Mouse (Mus musculus) megakaryocyte, embryonic 14.5 days (primary cell): ENCODE data around the gene Srpk1.

ENCODE experiments used
- FLI1 ChIP-seq: IDR thresholded peaks from 2 replicates; pipeline ENCODE4 v1.6.1; 2012; ENCODE audit warnings: low read length, inconsistent platforms, mixed read lengths
- GATA1 ChIP-seq: IDR thresholded peaks from 3 replicates; pipeline ENCODE4 v1.6.1; 2012; ENCODE audit warnings: mixed read lengths, low read length, inconsistent platforms, borderline replicate concordance

DNA sequence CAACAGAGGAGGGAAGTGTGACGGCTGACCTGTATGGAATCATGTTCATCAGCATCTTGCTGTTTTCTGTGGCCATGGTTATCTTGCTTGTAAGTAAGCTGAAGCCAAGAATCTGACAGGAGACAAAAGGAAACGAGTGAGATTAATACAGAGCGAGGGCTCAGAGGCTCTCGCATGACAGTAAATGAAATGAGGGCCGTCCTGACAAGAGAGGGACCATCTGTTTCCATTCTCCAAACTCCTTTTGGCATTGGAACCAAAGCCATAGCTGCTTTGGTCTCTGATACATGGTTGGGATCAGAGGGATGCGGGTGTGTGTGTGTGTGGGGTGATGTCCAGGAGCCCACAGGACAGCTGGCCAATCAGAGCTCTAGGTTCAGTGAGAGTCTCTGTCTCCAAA, 37.1 kb upstream of the Srpk1 start:
- TF ChIP-seq GATA1 = no peak
- no peak for TF ChIP-seq FLI1
